Mouse (Mus musculus) small intestine, adult 2 months (tissue): ENCODE results near the gene Golph3l. TPM values are rescaled to one million over a fixed set of nuclear protein-coding genes. Genes with fewer than 3 reads are reported as not detected.
"Not testable (repeated sequence)": the region's sequence is repeated elsewhere in the genome, so short reads cannot be mapped to it uniquely, and the experiment has no call there.

Experiments used
- H3K27ac ChIP-seq: fragments of 200-500 bp; 2 replicates; pipeline ENCODE4 v1.5.1; 2012; ENCODE audit warnings: low read depth, low read length, control low read depth, inconsistent platforms; ENCODE audit not compliant: insufficient read depth
- H3K27me3 ChIP-seq: fragments of 200-500 bp; 2 replicates; pipeline ENCODE4 v1.6.1; 2012; ENCODE audit warnings: mild to moderate bottlenecking, moderate library complexity, low read length, inconsistent platforms; ENCODE audit not compliant: control insufficient read depth, insufficient read depth
- H3K36me3 ChIP-seq: fragments of 200-500 bp; 2 replicates; pipeline ENCODE4 v1.6.1; 2012; ENCODE audit warnings: mild to moderate bottlenecking, low read length, control low read depth, inconsistent platforms; ENCODE audit not compliant: control insufficient read depth, insufficient read depth
- H3K4me1 ChIP-seq: fragments of 200-500 bp; 2 replicates; pipeline ENCODE4 v1.6.1; 2012; ENCODE audit warnings: low read length, inconsistent platforms, mixed read lengths; ENCODE audit not compliant: control insufficient read depth, insufficient read depth, insufficient read length
- H3K4me3 ChIP-seq: fragments of 200-500 bp; 2 replicates; pipeline ENCODE4 v1.5.1; 2012; ENCODE audit warnings: low read depth, mild to moderate bottlenecking, control low read depth, inconsistent platforms, low read length, moderate library complexity
- CTCF ChIP-seq: fragments of 200-500 bp; IDR thresholded peaks from 2 replicates; pipeline ENCODE4 v1.5.1; 2012; ENCODE audit warnings: low read depth, mild to moderate bottlenecking, control low read depth, inconsistent platforms, low read length, moderate library complexity, mixed read lengths; ENCODE audit not compliant: insufficient replicate concordance, insufficient read length; ENCODE audit errors: extremely low read depth
- POLR2A ChIP-seq: fragments of 200-500 bp; IDR thresholded peaks from 2 replicates; pipeline ENCODE4 v1.6.1; 2012; ENCODE audit warnings: low read depth, mild to moderate bottlenecking, control low read depth, inconsistent platforms, low read length, moderate library complexity
- WGBS: fragments of 180-500 bp; shearing (Covaris S2); methylation state at CpG from one replicate; pipeline ENCODE4 v1.1.7; 2018; 5-methylcytosine and 5-hydroxymethylcytosine counted together
- polyA plus RNA-seq: library from polyadenylated mRNA; depleted of rRNA; stranded (reverse); fragments of >200 nt; gene quantifications from 2 replicates; pipeline ENCODE4 v1.2.3, GENCODE M21; 2012

The Golph3l gene
- polyA plus RNA-seq, 1 experiment: 4.8 TPM

GRCm38 (mm10) chr3:95651033-95651373, 62.3 kb downstream of the Golph3l start:
- H3K27me3 ChIP-seq: no peaks in the 10 kb centered on the region
- TF ChIP-seq CTCF (no peak), POLR2A (no peak)
- H3K27ac ChIP-seq: peak overlapping the region; percentile 79
- peaks cover 15% of the 10 kb centered on the region for H3K4me1 ChIP-seq
- 80% methylated on average over 3 of the region's 3 CpGs for WGBS
- no peak overlapping the region for H3K4me3 ChIP-seq
- no peaks in the 10 kb centered on the region for H3K36me3 ChIP-seq

- WGBS: 85% methylated on average over 16 of the region's 16 CpGs
- Histone ChIP-seq H3K27me3 (no peaks in the 10 kb centered on the region), H3K27ac (peak overlapping the region; percentile 79), H3K4me1 (peaks cover 16% of the 10 kb centered on the region), H3K4me3 (no peak overlapping the region), H3K36me3 (no peaks in the 10 kb centered on the region)
- no peak for TF ChIP-seq POLR2A
- no peak for TF ChIP-seq CTCF
Measured at GRCm38 (mm10) chr3:95651391-95652203, 62.9 kb downstream of the Golph3l start.

DNA sequence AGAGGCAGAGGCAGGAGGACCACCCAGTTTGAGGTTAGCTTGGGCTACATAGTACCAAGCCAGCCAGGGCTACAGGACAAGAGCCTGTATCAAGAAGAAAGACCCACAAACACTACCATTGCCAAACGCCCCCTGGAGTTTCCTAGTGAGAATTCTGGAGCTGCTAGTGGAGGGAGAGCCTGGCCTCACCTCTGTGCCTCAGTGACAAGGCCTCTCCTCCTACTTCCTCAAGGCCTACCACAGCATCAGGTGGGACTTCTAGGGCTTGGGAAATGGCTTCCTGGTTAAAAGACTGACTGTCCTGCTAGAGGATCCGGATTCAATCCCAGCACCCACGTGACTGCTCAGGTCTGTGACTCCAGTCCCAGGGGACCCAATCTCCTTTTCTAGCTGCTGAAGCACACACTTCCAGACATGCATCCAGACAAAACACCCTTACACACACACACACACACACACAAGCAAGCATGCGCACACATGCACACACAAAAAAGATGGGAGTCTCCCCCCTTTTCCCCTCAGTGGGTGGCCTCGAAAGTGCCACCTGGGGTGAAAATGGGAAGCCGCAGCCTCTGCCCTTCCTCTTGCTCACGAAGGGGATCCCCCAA, 63.6 kb downstream of the Golph3l start:
- Histone ChIP-seq H3K27me3 (no peaks in the 10 kb centered on the region), H3K27ac (peak overlapping the region; percentile 44), H3K4me3 (no peak overlapping the region), H3K4me1 (peaks cover 16% of the 10 kb centered on the region), H3K36me3 (no peaks in the 10 kb centered on the region)
- 79% methylated on average over 7 of the region's 7 CpGs for WGBS
- TF ChIP-seq POLR2A (no peak), CTCF (0 out of 2 replicates have a peak, but pooled peaks have one; percentile 15)

GRCm38 (mm10) chr3:95652871-95653270, 64.1 kb downstream of the Golph3l start:
- WGBS: 64% methylated on average over 6 of the region's 6 CpGs

GRCm38 (mm10) chr3:95653473-95654034, 64.8 kb downstream of the Golph3l start:
- no peaks in the 10 kb centered on the region for H3K27me3 ChIP-seq
- no peak for TF ChIP-seq POLR2A
- TF ChIP-seq CTCF: no peak
- H3K4me3 ChIP-seq: no peak overlapping the region
- WGBS: 56% methylated on average over 11 of the region's 11 CpGs
- peak overlapping the region; percentile 70; the same call in 1 of the 2 replicates for H3K27ac ChIP-seq
- H3K4me1 ChIP-seq: peaks cover 16% of the 10 kb centered on the region
- H3K36me3 ChIP-seq: no peaks in the 10 kb centered on the region

More at GRCm38 (mm10) chr3:95652871-95653270, 64.1 kb downstream of the Golph3l start:
- no peaks in the 10 kb centered on the region for H3K36me3 ChIP-seq
- peaks cover 16% of the 10 kb centered on the region for H3K4me1 ChIP-seq
- peak overlapping the region; percentile 22; the same call in 1 of the 2 replicates for H3K27ac ChIP-seq
- TF ChIP-seq POLR2A: no peak
- TF ChIP-seq CTCF: no peak
- no peak overlapping the region for H3K4me3 ChIP-seq
- H3K27me3 ChIP-seq: no peaks in the 10 kb centered on the region

DNA sequence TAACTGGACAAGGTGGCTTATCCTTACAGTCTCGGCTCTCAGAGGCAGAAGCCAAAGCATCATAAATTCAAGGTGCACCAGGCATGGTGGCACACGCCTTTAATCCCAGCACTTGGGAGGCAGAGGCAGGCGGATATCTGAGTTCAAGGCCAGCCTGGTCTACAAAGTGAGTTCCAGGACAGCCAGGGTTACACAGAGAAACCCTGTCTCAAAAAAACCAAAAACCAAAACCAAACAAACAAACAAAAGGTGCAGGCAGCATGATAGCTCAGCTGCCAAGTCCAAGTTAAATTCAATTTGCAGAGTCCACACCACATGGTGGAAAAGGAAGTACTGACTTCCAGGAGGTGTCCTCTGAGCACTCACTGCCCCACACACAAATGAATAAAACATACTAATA, 65.6 kb downstream of the Golph3l start:
- H3K4me1 ChIP-seq: peaks cover 16% of the 10 kb centered on the region
- not testable (repeated sequence) for H3K36me3 ChIP-seq, H3K27ac ChIP-seq, H3K4me3 ChIP-seq, H3K27me3 ChIP-seq
- 85% methylated on average over 3 of the region's 3 CpGs for WGBS

GRCm38 (mm10) chr3:95655437-95655836, 66.7 kb downstream of the Golph3l start:
- no peak for TF ChIP-seq CTCF
- H3K27me3 ChIP-seq: no peaks in the 10 kb centered on the region
- peaks cover 9% of the 10 kb centered on the region for H3K36me3 ChIP-seq
- no peak overlapping the region for H3K4me3 ChIP-seq
- WGBS: 61% methylated on average over 5 of the region's 5 CpGs
- H3K27ac ChIP-seq: peak overlapping the region; percentile 39
- peaks cover 11% of the 10 kb centered on the region for H3K4me1 ChIP-seq
